Mouse (Mus musculus) ES-E14 (cell line): ENCODE measurements at regions not wholly inside any gene's neighbourhood (a gene's known extent, or its start where the extent isn't known, plus 50 kb on each side); places are given as distances from the start of the nearest gene placed in this dataset.

Source experiments
- CHD2 ChIP-seq: IDR thresholded peaks from 2 replicates; pipeline ENCODE4 v1.6.1; 2014; ENCODE audit warnings: mild to moderate bottlenecking, low read depth, low read length, inconsistent platforms
- HCFC1 ChIP-seq: IDR thresholded peaks from 2 replicates; pipeline ENCODE4 v1.6.1; 2012; ENCODE audit warnings: low read length, inconsistent platforms, borderline replicate concordance; ENCODE audit not compliant: insufficient read depth
- ZC3H11A ChIP-seq: IDR thresholded peaks from 2 replicates; pipeline ENCODE4 v1.6.1; 2012; ENCODE audit warnings: low read depth, mild to moderate bottlenecking, inconsistent platforms, low read length, borderline replicate concordance
- ZNF384 ChIP-seq: IDR thresholded peaks from 2 replicates; pipeline ENCODE4 v1.6.1; 2012; ENCODE audit warnings: low read depth, low read length, inconsistent platforms

GRCm38 (mm10) chr2:138733846-138734245 is 477.5 kb downstream of the Btbd3 start:
- TF ChIP-seq ZNF384 (no peak), HCFC1 (no peak), CHD2 (no peak), ZC3H11A (no peak)
